Mouse (Mus musculus) megakaryocyte, embryonic 14.5 days (primary cell): Measurements from ENCODE around the gene Atp1a4.

Experiments
- FLI1 ChIP-seq: IDR thresholded peaks from 2 replicates; pipeline ENCODE4 v1.6.1; 2012; ENCODE audit warnings: low read length, inconsistent platforms, mixed read lengths
- GATA1 ChIP-seq: IDR thresholded peaks from 3 replicates; pipeline ENCODE4 v1.6.1; 2012; ENCODE audit warnings: mixed read lengths, low read length, inconsistent platforms, borderline replicate concordance

- no peak for TF ChIP-seq FLI1
- no peak for TF ChIP-seq GATA1
These were observed 38.7 kb upstream of the Atp1a4 start for GRCm38 (mm10) chr1:172296816-172297510.
